Mouse (Mus musculus): ENCODE measurements around the gene Gm38431. TPM values are rescaled to one million over a fixed set of nuclear protein-coding genes. Genes with fewer than 3 reads are reported as not detected.
A peak's percentile ranks its signal among the peaks of the same experiment; 100 is the strongest.

The Gm38431 gene
- polyA plus RNA-seq, 1 experiment from 2014 or later, result 1.2 TPM

- ATAC-seq (ENCODE audit: low read depth), result no peak
These were observed 4.2 kb upstream of the Gm38431 start for GRCm38 (mm10) chr9:21095958-21096357.

DNA sequence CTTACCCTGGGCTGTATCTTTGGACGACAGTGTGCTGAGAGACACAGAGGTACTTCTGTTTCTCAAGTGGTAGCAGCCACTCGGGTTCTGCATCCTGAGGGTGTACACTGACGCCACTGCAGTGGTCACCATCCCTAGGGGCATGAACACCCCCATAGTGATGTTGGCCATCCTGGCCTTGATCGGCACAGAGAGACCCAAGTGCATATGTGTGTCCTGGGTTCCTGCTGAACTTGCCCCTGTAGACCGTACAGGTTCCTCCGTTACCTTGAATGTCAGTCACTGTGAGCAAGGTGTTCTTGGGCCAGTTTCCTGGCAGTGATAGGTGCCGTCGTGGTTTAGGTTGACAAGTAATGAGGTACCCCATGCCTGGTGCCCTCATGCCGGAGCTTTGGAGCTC is 1.6 kb upstream of the Gm38431 start:
- Histone ChIP-seq H3K4me1 (ENCODE audit: control insufficient read depth, insufficient read depth, low read length) (peaks cover 6% of the 10 kb centered on the region), H3K9ac (ENCODE audit: low read depth, low read length) (no peak overlapping the region), H3K4me2 (ENCODE audit: low read depth, low read length) (no peak overlapping the region), H3K9me3 (ENCODE audit: control insufficient read depth, low read length) (no peaks in the 10 kb centered on the region), H3K27me3 (replicated peaks; ENCODE audit: control insufficient read depth, insufficient read depth, low read length) (no peaks in the 10 kb centered on the region), H3K4me3 (ENCODE audit: low read depth, low read length) (no peak overlapping the region), H3K36me3 (ENCODE audit: control insufficient read depth, insufficient read depth, low read length) (peaks cover 20% of the 10 kb centered on the region), H3K27ac (replicated peaks; ENCODE audit: low read depth, low read length) (no peak overlapping the region)
- no peak for ATAC-seq (ENCODE audit: low read depth)
- no peak for DNase-seq (ENCODE audit: low spot score)
- 93% methylated on average over 9 of the region's 9 CpGs for WGBS

More at GRCm38 (mm10) chr9:21095958-21096357, 4.2 kb upstream of the Gm38431 start:
- Histone ChIP-seq H3K9ac (ENCODE audit: low read depth, low read length) (no peak overlapping the region), H3K9me3 (ENCODE audit: control insufficient read depth, low read length) (no peaks in the 10 kb centered on the region), H3K27me3 (replicated peaks; ENCODE audit: control insufficient read depth, insufficient read depth, low read length) (no peaks in the 10 kb centered on the region), H3K4me1 (ENCODE audit: control insufficient read depth, insufficient read depth, low read length) (no peaks in the 10 kb centered on the region), H3K36me3 (ENCODE audit: control insufficient read depth, insufficient read depth, low read length) (no peaks in the 10 kb centered on the region), H3K4me3 (ENCODE audit: low read depth, low read length) (no peak overlapping the region), H3K4me2 (ENCODE audit: low read depth, low read length) (no peak overlapping the region), H3K27ac (replicated peaks; ENCODE audit: low read depth, low read length) (no peak overlapping the region)
- 82% methylated on average over 4 of the region's 4 CpGs for WGBS
- no peak for DNase-seq (ENCODE audit: low spot score)

- H3K4me2 ChIP-seq (ENCODE audit: low read depth, low read length), result peak overlapping the region; percentile 79
- 4% methylated on average over 24 of the region's 24 CpGs for WGBS
- peak; percentile 3 for ATAC-seq (ENCODE audit: low read depth)
- H3K9me3 ChIP-seq (ENCODE audit: control insufficient read depth, low read length), result no peaks in the 10 kb centered on the region
- no peaks in the 10 kb centered on the region for H3K27me3 ChIP-seq (replicated peaks; ENCODE audit: control insufficient read depth, insufficient read depth, low read length)
- peak overlapping the region; percentile 88 for H3K27ac ChIP-seq (replicated peaks; ENCODE audit: low read depth, low read length)
- peaks cover 6% of the 10 kb centered on the region for H3K4me1 ChIP-seq (ENCODE audit: control insufficient read depth, insufficient read depth, low read length)
- peak overlapping the region; percentile 76 for H3K4me3 ChIP-seq (ENCODE audit: low read depth, low read length)
- peaks cover 43% of the 10 kb centered on the region for H3K36me3 ChIP-seq (ENCODE audit: control insufficient read depth, insufficient read depth, low read length)
- peak; percentile 6 for DNase-seq (ENCODE audit: low spot score)
- H3K9ac ChIP-seq (ENCODE audit: low read depth, low read length), result peak overlapping the region; percentile 87
These were observed 658 bp downstream of the Gm38431 start for GRCm38 (mm10) chr9:21090972-21091706.

DNA sequence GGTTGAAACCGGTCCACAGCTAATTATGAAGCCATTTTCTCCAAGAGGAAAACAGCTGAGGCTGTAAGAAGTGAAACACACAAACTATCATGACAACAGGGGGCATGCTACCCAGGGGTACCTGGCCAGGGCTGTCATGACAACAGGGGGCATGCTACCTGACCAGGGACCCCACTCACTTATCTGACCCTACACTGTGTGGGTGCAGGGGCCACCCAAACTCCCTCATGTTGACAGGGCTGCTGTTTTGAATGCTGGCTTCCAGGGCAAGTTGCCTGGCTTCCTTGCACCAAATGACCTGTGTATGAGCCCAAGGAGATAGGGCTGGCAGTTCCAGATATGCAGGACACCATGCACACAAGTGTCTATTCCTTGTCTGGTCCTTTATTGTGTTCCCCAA is 1.3 kb downstream of the Gm38431 start:
- ATAC-seq (ENCODE audit: low read depth), result no peak
- Histone ChIP-seq H3K27me3 (replicated peaks; ENCODE audit: control insufficient read depth, insufficient read depth, low read length) (no peaks in the 10 kb centered on the region), H3K4me3 (ENCODE audit: low read depth, low read length) (peak overlapping the region; percentile 76), H3K36me3 (ENCODE audit: control insufficient read depth, insufficient read depth, low read length) (peaks cover 49% of the 10 kb centered on the region), H3K27ac (replicated peaks; ENCODE audit: low read depth, low read length) (no peak overlapping the region), H3K9ac (ENCODE audit: low read depth, low read length) (peak overlapping the region; percentile 87), H3K4me1 (ENCODE audit: control insufficient read depth, insufficient read depth, low read length) (peaks cover 6% of the 10 kb centered on the region), H3K9me3 (ENCODE audit: control insufficient read depth, low read length) (no peaks in the 10 kb centered on the region), H3K4me2 (ENCODE audit: low read depth, low read length) (peak overlapping the region; percentile 79)
- DNase-seq (ENCODE audit: low spot score), result no peak
- 93% methylated on average over 1 of the region's 1 CpGs for WGBS

DNA sequence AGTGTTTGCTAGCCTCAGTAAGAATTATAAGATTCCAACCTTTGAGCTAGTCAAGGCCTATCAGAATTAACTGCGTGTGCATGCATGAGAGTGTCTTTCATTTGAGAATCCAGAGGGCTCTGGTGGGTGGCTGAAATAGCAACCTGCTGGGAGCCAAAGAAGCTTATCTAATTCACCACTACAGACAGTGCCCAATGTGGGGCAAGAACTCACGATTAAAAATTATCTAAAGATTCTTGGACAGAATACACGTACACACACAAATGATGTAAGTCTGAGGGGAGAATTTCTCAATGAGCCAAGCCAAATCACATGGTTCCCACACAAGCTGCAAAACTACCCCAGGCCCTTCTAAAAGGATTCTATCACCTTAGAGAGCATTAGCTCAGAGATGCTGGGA is 8.5 kb downstream of the Gm38431 start:
- Histone ChIP-seq H3K4me2 (ENCODE audit: low read depth, low read length) (no peak overlapping the region), H3K27me3 (replicated peaks; ENCODE audit: control insufficient read depth, insufficient read depth, low read length) (no peaks in the 10 kb centered on the region), H3K36me3 (ENCODE audit: control insufficient read depth, insufficient read depth, low read length) (peaks cover 95% of the 10 kb centered on the region), H3K4me3 (ENCODE audit: low read depth, low read length) (no peak overlapping the region), H3K9ac (ENCODE audit: low read depth, low read length) (no peak overlapping the region), H3K4me1 (ENCODE audit: control insufficient read depth, insufficient read depth, low read length) (no peaks in the 10 kb centered on the region), H3K27ac (replicated peaks; ENCODE audit: low read depth, low read length) (no peak overlapping the region), H3K9me3 (ENCODE audit: control insufficient read depth, low read length) (no peaks in the 10 kb centered on the region)
- 95% methylated on average over 3 of the region's 3 CpGs for WGBS
- no peak for DNase-seq (ENCODE audit: low spot score)
- ATAC-seq (ENCODE audit: low read depth), result no peak

DNA sequence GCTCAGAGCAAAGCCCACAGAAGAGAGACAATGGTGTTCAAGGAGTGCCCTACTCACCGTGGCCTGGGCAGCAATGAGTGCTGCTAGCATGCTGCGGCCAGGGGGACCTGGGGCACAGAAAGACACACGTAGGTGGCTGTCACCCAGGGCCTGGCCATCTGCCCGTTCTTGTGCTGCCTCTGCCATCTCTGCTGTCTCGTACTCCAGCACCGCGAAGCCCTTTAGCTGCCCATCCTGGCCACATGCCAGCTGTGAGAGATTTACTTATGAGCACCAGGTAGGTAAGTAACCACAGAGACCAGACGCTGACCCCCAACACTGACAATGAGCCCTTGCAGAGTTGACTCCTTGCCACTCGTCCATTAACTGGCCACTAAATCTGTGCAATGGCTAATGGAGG is 10.7 kb downstream of the Gm38431 start:
- ATAC-seq (ENCODE audit: low read depth) (no peak), DNase-seq (ENCODE audit: low spot score) (no peak)
- no peaks in the 10 kb centered on the region for H3K27me3 ChIP-seq (replicated peaks; ENCODE audit: control insufficient read depth, insufficient read depth, low read length)
- peaks cover 95% of the 10 kb centered on the region for H3K36me3 ChIP-seq (ENCODE audit: control insufficient read depth, insufficient read depth, low read length)
- no peaks in the 10 kb centered on the region for H3K9me3 ChIP-seq (ENCODE audit: control insufficient read depth, low read length)
- no peak overlapping the region for H3K4me3 ChIP-seq (ENCODE audit: low read depth, low read length)
- no peak overlapping the region for H3K4me2 ChIP-seq (ENCODE audit: low read depth, low read length)
- H3K9ac ChIP-seq (ENCODE audit: low read depth, low read length), result no peak overlapping the region
- no peak overlapping the region for H3K27ac ChIP-seq (replicated peaks; ENCODE audit: low read depth, low read length)
- no peaks in the 10 kb centered on the region for H3K4me1 ChIP-seq (ENCODE audit: control insufficient read depth, insufficient read depth, low read length)
- 85% methylated on average over 9 of the region's 9 CpGs for WGBS

DNA sequence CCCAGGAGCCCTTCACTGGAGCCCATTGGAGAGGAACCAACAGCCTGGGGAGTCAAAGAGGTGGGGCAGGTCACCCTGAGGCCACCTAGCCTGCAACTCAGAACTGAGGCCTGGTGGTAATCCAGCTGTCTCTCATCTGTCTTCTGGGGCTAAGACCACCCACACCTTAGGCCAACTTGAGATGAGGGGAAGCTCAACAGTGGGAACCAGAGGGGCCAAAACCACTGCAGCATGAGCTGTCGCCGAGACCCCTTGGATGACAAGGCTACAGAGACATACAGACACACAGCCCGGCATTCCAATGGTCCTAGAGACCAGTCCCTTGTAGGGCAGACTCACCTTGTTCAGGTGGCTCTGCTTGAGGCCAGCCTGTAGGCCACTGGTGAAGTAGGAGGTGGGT is 16.2 kb downstream of the Gm38431 start:
- H3K9me3 ChIP-seq (ENCODE audit: control insufficient read depth, low read length), result no peaks in the 10 kb centered on the region
- H3K36me3 ChIP-seq (ENCODE audit: control insufficient read depth, insufficient read depth, low read length), result peaks cover 62% of the 10 kb centered on the region
- ATAC-seq (ENCODE audit: low read depth), result no peak
- no peak overlapping the region for H3K9ac ChIP-seq (ENCODE audit: low read depth, low read length)
- H3K27me3 ChIP-seq (replicated peaks; ENCODE audit: control insufficient read depth, insufficient read depth, low read length), result no peaks in the 10 kb centered on the region
- no peak overlapping the region for H3K4me2 ChIP-seq (ENCODE audit: low read depth, low read length)
- 78% methylated on average over 3 of the region's 3 CpGs for WGBS
- no peak for DNase-seq (ENCODE audit: low spot score)
- H3K4me1 ChIP-seq (ENCODE audit: control insufficient read depth, insufficient read depth, low read length), result peaks cover 5% of the 10 kb centered on the region
- H3K4me3 ChIP-seq (ENCODE audit: low read depth, low read length), result no peak overlapping the region
- no peak overlapping the region for H3K27ac ChIP-seq (replicated peaks; ENCODE audit: low read depth, low read length)

GRCm38 (mm10) chr9:21074173-21074572 is 17.6 kb downstream of the Gm38431 start:
- no peak overlapping the region for H3K9ac ChIP-seq (ENCODE audit: low read depth, low read length)
- peaks cover 53% of the 10 kb centered on the region for H3K36me3 ChIP-seq (ENCODE audit: control insufficient read depth, insufficient read depth, low read length)
- H3K4me3 ChIP-seq (ENCODE audit: low read depth, low read length), result no peak overlapping the region
- H3K27me3 ChIP-seq (replicated peaks; ENCODE audit: control insufficient read depth, insufficient read depth, low read length), result no peaks in the 10 kb centered on the region
- ATAC-seq (ENCODE audit: low read depth), result no peak
- DNase-seq (ENCODE audit: low spot score), result no peak
- H3K27ac ChIP-seq (replicated peaks; ENCODE audit: low read depth, low read length), result peak overlapping the region; percentile 70
- peaks cover 5% of the 10 kb centered on the region for H3K4me1 ChIP-seq (ENCODE audit: control insufficient read depth, insufficient read depth, low read length)
- H3K4me2 ChIP-seq (ENCODE audit: low read depth, low read length), result no peak overlapping the region
- no peaks in the 10 kb centered on the region for H3K9me3 ChIP-seq (ENCODE audit: control insufficient read depth, low read length)
- 85% methylated on average over 1 of the region's 1 CpGs for WGBS
